Mouse (Mus musculus): ENCODE measurements at regions not wholly inside any gene's neighbourhood (a gene's known extent, or its start where the extent isn't known, plus 50 kb on each side); places are given as distances from the start of the nearest gene placed in this dataset.

GRCm38 (mm10) chr4:55805255-55806051, 273.2 kb upstream of the Klf4 start:
- DNase-seq = peak; percentile 45

- DNase-seq = no peak
Observed at GRCm38 (mm10) chr4:55802101-55802500, 269.8 kb upstream of the Klf4 start.

- no peak for DNase-seq
Observed at GRCm38 (mm10) chr4:55798099-55798498, 265.8 kb upstream of the Klf4 start.

GRCm38 (mm10) chr4:55781329-55781847, 249.1 kb upstream of the Klf4 start:
- DNase-seq = no peak

GRCm38 (mm10) chr4:55779581-55779980, 247.3 kb upstream of the Klf4 start:
- peak; percentile 48 for DNase-seq

GRCm38 (mm10) chr4:55775858-55776257, 243.6 kb upstream of the Klf4 start:
- DNase-seq = no peak

- DNase-seq = no peak
Observed at GRCm38 (mm10) chr4:55774571-55774970, 242.3 kb upstream of the Klf4 start.

- no peak for DNase-seq
Observed at GRCm38 (mm10) chr4:55769656-55770055, 237.4 kb upstream of the Klf4 start.

GRCm38 (mm10) chr4:55768325-55768724, 236.1 kb upstream of the Klf4 start:
- no peak for DNase-seq

- no peak for DNase-seq
Observed at GRCm38 (mm10) chr4:55767133-55767532, 234.9 kb upstream of the Klf4 start.

- no peak for DNase-seq
Observed at GRCm38 (mm10) chr4:55765780-55766179, 233.5 kb upstream of the Klf4 start.

- no peak for DNase-seq
Observed at GRCm38 (mm10) chr4:55763112-55763511, 230.8 kb upstream of the Klf4 start.

GRCm38 (mm10) chr4:55762389-55762788, 230.1 kb upstream of the Klf4 start:
- no peak for DNase-seq

GRCm38 (mm10) chr4:55757148-55757927, 225.1 kb upstream of the Klf4 start:
- no peak for DNase-seq

GRCm38 (mm10) chr4:55749949-55750600, 217.8 kb upstream of the Klf4 start:
- DNase-seq = no peak

GRCm38 (mm10) chr4:55741355-55741754, 209.1 kb upstream of the Klf4 start:
- peak; percentile 67 for DNase-seq

GRCm38 (mm10) chr4:55740062-55740461, 207.8 kb upstream of the Klf4 start:
- no peak for DNase-seq

- DNase-seq = no peak
Observed at GRCm38 (mm10) chr4:55738714-55739113, 206.4 kb upstream of the Klf4 start.

GRCm38 (mm10) chr4:55735453-55735852, 203.2 kb upstream of the Klf4 start:
- no peak for DNase-seq

GRCm38 (mm10) chr4:55734331-55734730, 202.1 kb upstream of the Klf4 start:
- no peak for DNase-seq

GRCm38 (mm10) chr4:55733223-55733622, 201.0 kb upstream of the Klf4 start:
- no peak for DNase-seq

- peak; percentile 72 for DNase-seq
Observed at GRCm38 (mm10) chr4:55732006-55732405, 199.7 kb upstream of the Klf4 start.

GRCm38 (mm10) chr4:55730266-55730665, 198.0 kb upstream of the Klf4 start:
- DNase-seq = peak; percentile 55
